Mouse (Mus musculus): ENCODE data around the gene Lsp1. TPM values are rescaled to one million over a fixed set of nuclear protein-coding genes. Genes with fewer than 3 reads are reported as not detected.
A peak's percentile ranks its signal among the peaks of the same experiment; 100 is the strongest.

Lsp1 gene
- polyA plus RNA-seq, 1 experiment from 2014 or later: 6.9 TPM

GRCm38 (mm10) chr7:142446264-142446663, 14.3 kb upstream of the Lsp1 start:
- no peaks in the 10 kb centered on the region for H3K27me3 ChIP-seq (replicated peaks)
- no peak overlapping the region for H3K4me3 ChIP-seq (replicated peaks)
- no peaks in the 10 kb centered on the region for H3K9me3 ChIP-seq (replicated peaks)
- WGBS: 88% methylated on average over 4 of the region's 4 CpGs
- no peak overlapping the region for H3K4me2 ChIP-seq
- no peaks in the 10 kb centered on the region for H3K4me1 ChIP-seq
- ATAC-seq (ENCODE audit: low FRiP score): no peak
- no peaks in the 10 kb centered on the region for H3K36me3 ChIP-seq
- no peak overlapping the region for H3K27ac ChIP-seq (replicated peaks)
- no peak overlapping the region for H3K9ac ChIP-seq (replicated peaks)

GRCm38 (mm10) chr7:142449038-142449617, 11.5 kb upstream of the Lsp1 start:
- no peak overlapping the region for H3K9ac ChIP-seq (replicated peaks)
- H3K9me3 ChIP-seq (replicated peaks): no peaks in the 10 kb centered on the region
- H3K27me3 ChIP-seq (replicated peaks): no peaks in the 10 kb centered on the region
- no peak overlapping the region for H3K27ac ChIP-seq (replicated peaks)
- WGBS: 82% methylated on average over 6 of the region's 6 CpGs
- H3K4me3 ChIP-seq (replicated peaks): no peak overlapping the region
- ATAC-seq (ENCODE audit: low FRiP score): no peak
- H3K4me1 ChIP-seq: no peaks in the 10 kb centered on the region
- no peaks in the 10 kb centered on the region for H3K36me3 ChIP-seq
- H3K4me2 ChIP-seq: no peak overlapping the region

GRCm38 (mm10) chr7:142454706-142455105, 5.9 kb upstream of the Lsp1 start:
- Histone ChIP-seq H3K27ac (replicated peaks) (0 out of 2 replicates have a peak overlapping the region, but pooled peaks have one; percentile 15), H3K9me3 (replicated peaks) (no peaks in the 10 kb centered on the region)
- 27% methylated on average over 1 of the region's 1 CpGs for WGBS

GRCm38 (mm10) chr7:142455251-142455650, 5.4 kb upstream of the Lsp1 start:
- Histone ChIP-seq H3K27me3 (replicated peaks) (no peaks in the 10 kb centered on the region), H3K9ac (replicated peaks) (no peak overlapping the region), H3K4me2 (no peak overlapping the region), H3K4me3 (replicated peaks) (no peak overlapping the region), H3K36me3 (no peaks in the 10 kb centered on the region), H3K9me3 (replicated peaks) (no peaks in the 10 kb centered on the region), H3K4me1 (peaks cover 17% of the 10 kb centered on the region), H3K27ac (replicated peaks) (0 out of 2 replicates have a peak overlapping the region, but pooled peaks have one; percentile 15)
- no peak for ATAC-seq (ENCODE audit: low FRiP score)
- 60% methylated on average over 2 of the region's 2 CpGs for WGBS

More at GRCm38 (mm10) chr7:142454706-142455105, 5.9 kb upstream of the Lsp1 start:
- no peak overlapping the region for H3K4me3 ChIP-seq (replicated peaks)
- H3K36me3 ChIP-seq: no peaks in the 10 kb centered on the region
- no peaks in the 10 kb centered on the region for H3K27me3 ChIP-seq (replicated peaks)
- H3K9ac ChIP-seq (replicated peaks): no peak overlapping the region
- no peak overlapping the region for H3K4me2 ChIP-seq
- no peak for ATAC-seq (ENCODE audit: low FRiP score)
- H3K4me1 ChIP-seq: peaks cover 17% of the 10 kb centered on the region

GRCm38 (mm10) chr7:142456806-142457205, 3.8 kb upstream of the Lsp1 start:
- Histone ChIP-seq H3K4me2 (no peak overlapping the region), H3K9me3 (replicated peaks) (no peaks in the 10 kb centered on the region), H3K4me1 (peaks cover 17% of the 10 kb centered on the region), H3K27ac (replicated peaks) (peak overlapping the region; percentile 76), H3K4me3 (replicated peaks) (no peak overlapping the region), H3K9ac (replicated peaks) (no peak overlapping the region), H3K36me3 (no peaks in the 10 kb centered on the region), H3K27me3 (replicated peaks) (no peaks in the 10 kb centered on the region)
- no peak for ATAC-seq (ENCODE audit: low FRiP score)
- WGBS: 80% methylated on average over 3 of the region's 3 CpGs

GRCm38 (mm10) chr7:142457227-142457811, 3.3 kb upstream of the Lsp1 start:
- no peaks in the 10 kb centered on the region for H3K9me3 ChIP-seq (replicated peaks)
- no peak overlapping the region for H3K9ac ChIP-seq (replicated peaks)
- no peak; the same call in 1 of the 2 replicates for ATAC-seq (ENCODE audit: low FRiP score)
- no peak overlapping the region for H3K4me2 ChIP-seq
- H3K36me3 ChIP-seq: no peaks in the 10 kb centered on the region
- peaks cover 17% of the 10 kb centered on the region for H3K4me1 ChIP-seq
- WGBS: 43% methylated on average over 3 of the region's 3 CpGs
- peak overlapping the region; percentile 76 for H3K27ac ChIP-seq (replicated peaks)
- H3K27me3 ChIP-seq (replicated peaks): no peaks in the 10 kb centered on the region
- no peak overlapping the region for H3K4me3 ChIP-seq (replicated peaks)

GRCm38 (mm10) chr7:142458026-142458425, 2.6 kb upstream of the Lsp1 start:
- Histone ChIP-seq H3K9me3 (replicated peaks) (no peaks in the 10 kb centered on the region), H3K4me3 (replicated peaks) (no peak overlapping the region), H3K27ac (replicated peaks) (peak overlapping the region; percentile 76), H3K27me3 (replicated peaks) (no peaks in the 10 kb centered on the region), H3K4me2 (no peak overlapping the region), H3K9ac (replicated peaks) (no peak overlapping the region), H3K4me1 (peaks cover 17% of the 10 kb centered on the region), H3K36me3 (no peaks in the 10 kb centered on the region)
- WGBS: 51% methylated on average over 2 of the region's 2 CpGs
- ATAC-seq (ENCODE audit: low FRiP score): no peak

- peaks cover 17% of the 10 kb centered on the region for H3K4me1 ChIP-seq
- no peak overlapping the region for H3K9ac ChIP-seq (replicated peaks)
- no peaks in the 10 kb centered on the region for H3K9me3 ChIP-seq (replicated peaks)
- ATAC-seq (ENCODE audit: low FRiP score): no peak
- no peaks in the 10 kb centered on the region for H3K36me3 ChIP-seq
- no peak overlapping the region for H3K4me2 ChIP-seq
- no peak overlapping the region for H3K27ac ChIP-seq (replicated peaks)
- 84% methylated on average over 5 of the region's 5 CpGs for WGBS
- H3K27me3 ChIP-seq (replicated peaks): no peaks in the 10 kb centered on the region
- no peak overlapping the region for H3K4me3 ChIP-seq (replicated peaks)
Observed at GRCm38 (mm10) chr7:142458676-142459298, 1.8 kb upstream of the Lsp1 start.

GRCm38 (mm10) chr7:142459299-142459691, 1.3 kb upstream of the Lsp1 start:
- no peak overlapping the region for H3K4me3 ChIP-seq (replicated peaks)
- WGBS: 95% methylated on average over 2 of the region's 2 CpGs
- H3K4me1 ChIP-seq: peaks cover 17% of the 10 kb centered on the region
- H3K27me3 ChIP-seq (replicated peaks): no peaks in the 10 kb centered on the region
- H3K36me3 ChIP-seq: no peaks in the 10 kb centered on the region
- H3K9ac ChIP-seq (replicated peaks): no peak overlapping the region
- no peaks in the 10 kb centered on the region for H3K9me3 ChIP-seq (replicated peaks)
- H3K27ac ChIP-seq (replicated peaks): no peak overlapping the region
- H3K4me2 ChIP-seq: no peak overlapping the region
- ATAC-seq (ENCODE audit: low FRiP score): no peak

- Histone ChIP-seq H3K4me3 (replicated peaks) (no peak overlapping the region), H3K27me3 (replicated peaks) (no peaks in the 10 kb centered on the region), H3K27ac (replicated peaks) (no peak overlapping the region), H3K36me3 (no peaks in the 10 kb centered on the region), H3K4me1 (peaks cover 14% of the 10 kb centered on the region), H3K4me2 (no peak overlapping the region), H3K9ac (replicated peaks) (no peak overlapping the region), H3K9me3 (replicated peaks) (no peaks in the 10 kb centered on the region)
- WGBS: 91% methylated on average over 2 of the region's 2 CpGs
- no peak for ATAC-seq (ENCODE audit: low FRiP score)
Observed at GRCm38 (mm10) chr7:142461446-142461845, 837 bp downstream of the Lsp1 start.

GRCm38 (mm10) chr7:142462190-142462589, 1.6 kb downstream of the Lsp1 start:
- H3K9me3 ChIP-seq (replicated peaks): no peaks in the 10 kb centered on the region
- H3K4me3 ChIP-seq (replicated peaks): no peak overlapping the region
- H3K4me2 ChIP-seq: no peak overlapping the region
- H3K27me3 ChIP-seq (replicated peaks): no peaks in the 10 kb centered on the region
- ATAC-seq (ENCODE audit: low FRiP score): no peak
- no peak overlapping the region for H3K9ac ChIP-seq (replicated peaks)
- 90% methylated on average over 6 of the region's 6 CpGs for WGBS
- no peak overlapping the region for H3K27ac ChIP-seq (replicated peaks)
- no peaks in the 10 kb centered on the region for H3K36me3 ChIP-seq
- peaks cover 9% of the 10 kb centered on the region for H3K4me1 ChIP-seq

- Histone ChIP-seq H3K27me3 (replicated peaks) (no peaks in the 10 kb centered on the region), H3K27ac (replicated peaks) (no peak overlapping the region), H3K9ac (replicated peaks) (no peak overlapping the region), H3K4me1 (peaks cover 5% of the 10 kb centered on the region), H3K4me3 (replicated peaks) (no peak overlapping the region), H3K9me3 (replicated peaks) (no peaks in the 10 kb centered on the region), H3K36me3 (no peaks in the 10 kb centered on the region), H3K4me2 (no peak overlapping the region)
- ATAC-seq (ENCODE audit: low FRiP score): no peak
- WGBS: 69% methylated on average over 4 of the region's 4 CpGs
Observed at GRCm38 (mm10) chr7:142462594-142463078, 2.0 kb downstream of the Lsp1 start.

Measured in neural tube, embryonic 15.5 days (tissue).